Mouse (Mus musculus): ENCODE data around the gene Tanc2. TPM values are rescaled to one million over a fixed set of nuclear protein-coding genes. Genes with fewer than 3 reads are reported as not detected.

Gene Tanc2
- total and polyA plus RNA-seq, 3 experiments, result 0.04 to 0.18 TPM; not detected in 1

DNA sequence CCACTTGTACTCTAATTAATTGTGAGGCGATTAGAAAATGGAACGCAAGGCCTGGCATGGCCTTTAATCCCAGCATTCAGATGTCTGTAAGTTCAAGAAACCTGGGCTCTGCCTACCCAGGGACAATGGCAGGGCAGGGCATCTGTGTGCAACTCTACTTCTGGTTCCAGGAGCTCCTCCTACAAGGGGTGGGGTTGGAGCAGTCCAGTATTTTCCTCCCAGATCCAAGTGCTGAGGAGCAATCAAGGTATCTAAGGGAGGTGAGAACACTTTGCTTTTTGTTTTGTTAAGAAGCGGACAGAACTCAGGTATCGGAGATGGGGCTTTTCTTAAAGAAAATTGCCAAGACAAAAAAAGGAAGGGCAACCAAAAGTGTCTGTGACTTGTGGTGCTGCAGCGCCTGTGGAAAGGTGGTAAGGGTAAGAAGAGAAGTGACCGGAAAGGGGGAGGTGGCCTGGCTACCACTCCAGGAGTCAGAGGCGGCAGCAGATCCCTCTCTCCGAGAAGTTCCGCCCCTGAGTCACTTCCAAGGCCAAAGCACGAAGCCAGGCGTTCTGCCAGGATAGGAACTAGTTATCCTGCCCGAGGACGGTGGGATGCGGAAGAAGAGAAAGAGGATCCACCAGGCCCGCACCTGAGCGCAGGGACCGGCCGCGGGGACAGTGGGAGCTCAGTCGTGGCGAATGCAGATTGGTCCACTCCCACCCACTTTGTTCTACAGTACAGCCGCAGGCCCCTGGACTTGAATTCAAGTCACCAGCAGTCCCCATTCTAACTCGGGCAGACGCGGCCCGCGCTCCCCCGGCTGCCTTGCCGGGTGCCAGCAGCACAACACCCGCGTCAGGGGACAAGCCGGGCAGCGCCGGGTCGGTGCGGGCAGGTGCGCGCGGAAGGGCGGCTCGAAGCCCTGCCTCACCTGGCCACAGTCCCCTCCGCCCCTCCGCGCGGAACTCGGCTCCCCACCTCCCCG lies 353.6 kb downstream of the Tanc2 start (continued):
- TF ChIP-seq HCFC1 (IDR thresholded peaks at IDR 0.05; ENCODE audit: low read depth, low read length), result no peak
- TF ChIP-seq CHD1 (IDR thresholded peaks at IDR 0.05; ENCODE audit: low read depth, low read length), result no peak
- TF ChIP-seq GATA1 (IDR thresholded peaks at IDR 0.05; ENCODE audit: low read depth, low read length), result no peak
- TF ChIP-seq JUND (IDR thresholded peaks at IDR 0.05; ENCODE audit: low read depth, low read length), result no peak
- no peak for TF ChIP-seq ZMIZ1 (IDR thresholded peaks at IDR 0.05; ENCODE audit: low read depth, low read length)
- TF ChIP-seq SIN3A (IDR thresholded peaks at IDR 0.05; ENCODE audit: low read length), result no peak
- no peak for TF ChIP-seq ZKSCAN1 (IDR thresholded peaks at IDR 0.05; ENCODE audit: low read depth, low read length)
- no peak for TF ChIP-seq USF1 (IDR thresholded peaks at IDR 0.05; ENCODE audit: low read depth, low read length)
- no peak for TF ChIP-seq MAX (IDR thresholded peaks at IDR 0.05; ENCODE audit: low read length)
- TF ChIP-seq MXI1 (IDR thresholded peaks at IDR 0.05; ENCODE audit: low read depth, low read length), result no peak
- no peak for TF ChIP-seq BHLHE40 (IDR thresholded peaks at IDR 0.05; ENCODE audit: borderline replicate concordance, low read depth, low read length)
- TF ChIP-seq MAZ (IDR thresholded peaks at IDR 0.05; ENCODE audit: low read depth, low read length), result 0 out of 2 replicates have a peak, but pooled peaks have one; percentile 17
- 0 out of 2 replicates have a peak, but pooled peaks have one; percentile 6 for TF ChIP-seq TCF12 (IDR thresholded peaks at IDR 0.05; ENCODE audit: low read depth, low read length)
- 0 out of 2 replicates have a peak, but pooled peaks have one; percentile 7 for TF ChIP-seq RCOR1 (IDR thresholded peaks at IDR 0.05; ENCODE audit: low read depth, low read length)

DNA sequence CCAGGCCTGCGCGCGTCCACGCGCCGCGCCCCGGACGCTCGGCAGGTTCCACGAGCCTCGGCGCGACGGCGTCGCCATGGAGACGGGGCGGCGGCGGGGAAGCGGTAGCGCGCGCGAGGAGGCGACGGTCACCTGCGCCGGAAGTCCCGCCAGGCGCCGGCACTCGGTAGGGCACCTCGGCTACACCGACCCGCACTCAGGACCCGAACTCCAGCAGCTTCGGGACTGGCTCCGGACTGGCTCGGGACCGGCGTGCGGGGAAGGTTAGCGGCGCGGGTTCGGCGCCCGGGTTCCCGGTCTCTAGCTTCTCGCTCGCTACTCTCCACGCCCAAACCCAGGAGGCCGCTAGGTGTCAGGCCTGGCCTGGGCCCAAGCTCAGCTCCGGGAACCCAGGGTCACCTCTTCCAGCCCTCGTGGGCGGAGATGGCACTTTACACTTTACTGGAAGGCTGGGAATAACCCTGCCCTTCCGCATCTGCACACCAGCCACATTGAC lies 354.4 kb downstream of the Tanc2 start:
- H3K9ac ChIP-seq (ENCODE audit: control insufficient read depth, low read depth, low read length, poor library complexity, severe bottlenecking), result peak overlapping the region; percentile 88
- peaks cover 10 to 42% of the 10 kb centered on the region in 2 experiments for H3K4me1 ChIP-seq (ENCODE audit: control insufficient read depth in 1 of 2, insufficient read depth in 2 of 2, low read length in 2 of 2)
- peaks cover 4% of the 10 kb centered on the region; the same call in 1 of the 2 replicates for H3K79me2 ChIP-seq (ENCODE audit: control insufficient read depth, insufficient read depth, low read length, poor library complexity)
- peak; percentile 88 for DNase-seq (ENCODE audit: low read depth, low spot score)
- H3K9me3 ChIP-seq (replicated peaks; ENCODE audit: insufficient read depth, low read length), result no peaks in the 10 kb centered on the region
- no peaks in the 10 kb centered on the region for H3K27me3 ChIP-seq (ENCODE audit: control insufficient read depth in 1 of 2, insufficient read depth in 2 of 2, low read length in 2 of 2)
- peak overlapping the region; percentile 82 to 98 for H3K4me3 ChIP-seq (ENCODE audit: control insufficient read depth in 1 of 2, insufficient read depth in 1 of 2, low read depth in 2 of 2, low read length in 2 of 2)
- peak overlapping the region; percentile 44 for H3K27ac ChIP-seq (ENCODE audit: control insufficient read depth, low read depth, low read length)
- peaks cover 0 to 16% of the 10 kb centered on the region in 2 experiments; a peak in 2 of 4 replicates for H3K36me3 ChIP-seq (ENCODE audit: control insufficient read depth in 1 of 2, insufficient read depth in 2 of 2, low read length in 2 of 2)
- no peak for TF ChIP-seq MEF2A (IDR thresholded peaks at IDR 0.05; ENCODE audit: extremely low read depth, insufficient replicate concordance, low read depth, low read length, poor library complexity, severe bottlenecking)
- peak in 1 of 2 experiments; percentile 52; a peak in 1 of 4 replicates for TF ChIP-seq POLR2A (IDR thresholded peaks at IDR 0.05; ENCODE audit: control insufficient read depth in 1 of 2, insufficient read depth in 1 of 2, low read depth in 1 of 2, low read length in 2 of 2, poor library complexity in 1 of 2)
- peak; percentile 83; the same call in 1 of the 2 replicates for TF ChIP-seq BHLHE40 (IDR thresholded peaks at IDR 0.05; ENCODE audit: borderline replicate concordance, low read depth, low read length)
- TF ChIP-seq TCF12 (IDR thresholded peaks at IDR 0.05; ENCODE audit: low read depth, low read length), result peak; percentile 15
- 0 out of 2 replicates have a peak, but pooled peaks have one; percentile 6 for TF ChIP-seq RCOR1 (IDR thresholded peaks at IDR 0.05; ENCODE audit: low read depth, low read length)
- peak; percentile 51 for TF ChIP-seq RAD21 (IDR thresholded peaks at IDR 0.05; ENCODE audit: low read depth, low read length)
- peak; percentile 42; the same call in 1 of the 2 replicates for TF ChIP-seq NRF1 (IDR thresholded peaks at IDR 0.05; ENCODE audit: insufficient read depth, low read depth, low read length, poor library complexity, severe bottlenecking)
- peak; percentile 77 for TF ChIP-seq SIN3A (IDR thresholded peaks at IDR 0.05; ENCODE audit: low read length)
- TF ChIP-seq EP300 (IDR thresholded peaks at IDR 0.05; ENCODE audit: low read depth in 1 of 2, low read length in 2 of 2), result peak in 1 of 2 experiments; percentile 8; a peak in 2 of 4 replicates
- TF ChIP-seq ZC3H11A (IDR thresholded peaks at IDR 0.05; ENCODE audit: low read depth, low read length), result peak; percentile 28; the same call in 1 of the 2 replicates
- TF ChIP-seq NELFE (IDR thresholded peaks at IDR 0.05; ENCODE audit: low read depth, low read length), result peak; percentile 60
- no peak; the same call in 1 of the 2 replicates for TF ChIP-seq KAT2A (conservative IDR thresholded peaks at IDR 0.05; ENCODE audit: low read depth, low read length)
- peak; percentile 41; the same call in 1 of the 2 replicates for TF ChIP-seq ZMIZ1 (IDR thresholded peaks at IDR 0.05; ENCODE audit: low read depth, low read length)
- TF ChIP-seq MAZ (IDR thresholded peaks at IDR 0.05; ENCODE audit: low read depth, low read length), result 0 out of 2 replicates have a peak, but pooled peaks have one; percentile 16
- TF ChIP-seq E2F4 (IDR thresholded peaks at IDR 0.05; ENCODE audit: borderline replicate concordance, low read depth, low read length), result no peak; the same call in 1 of the 2 replicates
- no peak for TF ChIP-seq TBP (IDR thresholded peaks at IDR 0.05; ENCODE audit: low read depth, low read length)
- no peak for TF ChIP-seq ZKSCAN1 (IDR thresholded peaks at IDR 0.05; ENCODE audit: low read depth, low read length)
- TF ChIP-seq UBTF (IDR thresholded peaks at IDR 0.05; ENCODE audit: borderline replicate concordance, insufficient read depth, low read depth, low read length), result no peak
- 0 out of 2 replicates have a peak, but pooled peaks have one; percentile 28 for TF ChIP-seq MYB (IDR thresholded peaks at IDR 0.05; ENCODE audit: low read depth, low read length)
- peak; percentile 30; the same call in 1 of the 2 replicates for TF ChIP-seq SMC3 (IDR thresholded peaks at IDR 0.05; ENCODE audit: low read depth, low read length)
- TF ChIP-seq ELF1 (IDR thresholded peaks at IDR 0.05; ENCODE audit: low read depth, low read length), result peak; percentile 79
- 0 out of 2 replicates have a peak, but pooled peaks have one; percentile 34 for TF ChIP-seq MYC (IDR thresholded peaks at IDR 0.05; ENCODE audit: low read depth, low read length)
- no peak for TF ChIP-seq JUND (IDR thresholded peaks at IDR 0.05; ENCODE audit: low read depth, low read length)

All from MEL (cell line).